Comparison of ENCODE assay signal across 18 mouse cellular contexts in the genomic region with DNA sequence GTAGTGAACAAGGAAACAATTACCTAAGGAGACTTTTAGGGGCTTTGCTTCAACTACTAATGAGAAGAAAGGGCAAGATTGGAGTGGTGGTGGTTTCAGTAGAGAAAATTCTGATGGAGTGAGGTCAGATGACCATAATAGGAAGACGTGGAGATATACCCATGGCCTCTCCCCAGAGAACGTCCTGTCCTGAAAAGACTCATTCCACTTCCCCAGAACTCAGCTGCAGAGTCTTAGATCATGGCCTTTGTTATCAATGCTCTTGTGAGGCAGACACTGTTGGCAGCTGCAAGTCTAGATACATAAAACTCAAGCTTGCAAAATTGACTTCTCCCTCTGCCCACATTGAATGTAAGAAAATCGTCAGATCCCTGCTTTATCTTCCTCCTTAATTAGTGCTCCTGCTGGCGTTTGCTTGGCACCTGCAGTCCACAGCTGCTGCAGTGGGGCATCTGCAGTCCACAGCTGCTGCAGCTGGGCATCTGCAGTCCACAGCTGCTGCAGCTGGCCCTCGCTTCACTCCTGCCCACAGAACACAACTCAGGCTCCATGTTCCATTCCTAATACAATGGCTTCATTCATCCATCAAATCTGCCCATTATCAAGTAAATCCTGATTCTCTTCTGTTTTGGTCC.
DNase-seq lines count a peak whose midpoint lies in the region; ATAC-seq and TF ChIP-seq lines count a peak whose summit lies in the region.
"Had no signal": no experiment of that assay in that cellular context is flagged by ENCODE, and none has a peak within 500 bp of the region (broad histone marks: within the 10 kb centered on the region; RNA-seq: fewer than 3 reads in every experiment).

No protein-coding gene starts in this region.

- no peak overlapping the region for H3K27ac ChIP-seq in lung, embryonic 14.5 days (ENCODE audit: low read depth)
- H3K27ac ChIP-seq in embryonic facial prominence, embryonic 14.5 days (replicated peaks; ENCODE audit: low read depth, low read length) = no peak overlapping the region
- H3K27ac ChIP-seq: hindbrain, postnatal 0 days; liver, embryonic 14.5 days had no signal

- no peak overlapping the region for H3K4me2 ChIP-seq in lung, embryonic 14.5 days
- H3K4me2 ChIP-seq in embryonic facial prominence, embryonic 14.5 days (ENCODE audit: low read depth, low read length) = no peak overlapping the region

- WGBS in lung, embryonic 14.5 days = 40% methylated on average over 5 of the region's 5 CpGs
- WGBS in embryonic facial prominence, embryonic 14.5 days = 37% methylated on average over 5 of the region's 5 CpGs

- no peaks in the 10 kb centered on the region for H3K9me3 ChIP-seq in lung, embryonic 14.5 days (ENCODE audit: low read depth, low read length)
- no peaks in the 10 kb centered on the region for H3K9me3 ChIP-seq in embryonic facial prominence, embryonic 14.5 days (ENCODE audit: control insufficient read depth, low read length)

- DNase-seq in heart, adult 8-10 months (ENCODE audit: low spot score) = peak; percentile 38
- DNase-seq in heart, postnatal 36 days = no peak
- peak; percentile 2 for DNase-seq in lung, embryonic 14.5 days
- DNase-seq in lung, postnatal 25 days (ENCODE audit: low spot score) = no peak
- DNase-seq in embryonic facial prominence, embryonic 14.5 days (ENCODE audit: low spot score) = peak; percentile 31
- DNase-seq in retina, postnatal 1 day = peak; percentile 32
- DNase-seq: adrenal gland, postnatal 14 days; cerebellum, adult 8-10 months; kidney, adult 9 months; kidney, postnatal 4 days; lung, postnatal 4 days; midbrain, embryonic 14.5 days; right cerebral cortex, postnatal 4 days; thymus, postnatal 4 days had no signal

- no peaks in the 10 kb centered on the region for H3K27me3 ChIP-seq in lung, embryonic 14.5 days (ENCODE audit: insufficient read depth, low read length)
- H3K27me3 ChIP-seq in embryonic facial prominence, embryonic 14.5 days (replicated peaks; ENCODE audit: control insufficient read depth, insufficient read depth, low read length) = no peaks in the 10 kb centered on the region

- intact Hi-C loops in heart, postnatal 36 days (cut with DNase I) = no loop called here

- H3K36me3 ChIP-seq in lung, embryonic 14.5 days (ENCODE audit: insufficient read depth) = no peaks in the 10 kb centered on the region
- no peaks in the 10 kb centered on the region for H3K36me3 ChIP-seq in embryonic facial prominence, embryonic 14.5 days (ENCODE audit: control insufficient read depth, insufficient read depth, low read length)

- no peak for ATAC-seq in lung, embryonic 14.5 days (ENCODE audit: insufficient read depth)
- ATAC-seq in embryonic facial prominence, embryonic 14.5 days (ENCODE audit: low read depth) = no peak
- ATAC-seq in erythroblast, adult 5-6 weeks (replicated peaks; ENCODE audit: low FRiP score, poor library complexity, severe bottlenecking) = no peak
- ATAC-seq in megakaryocyte, adult 5-6 weeks (ENCODE audit: poor library complexity, severe bottlenecking) = no peak
- ATAC-seq: hindbrain, postnatal 0 days had no signal

- no peak overlapping the region for H3K4me3 ChIP-seq in lung, embryonic 14.5 days (ENCODE audit: low read depth, low read length)
- H3K4me3 ChIP-seq in embryonic facial prominence, embryonic 14.5 days (ENCODE audit: low read depth, low read length) = no peak overlapping the region

- H3K9ac ChIP-seq in lung, embryonic 14.5 days = no peak overlapping the region
- H3K9ac ChIP-seq in embryonic facial prominence, embryonic 14.5 days (ENCODE audit: low read depth, low read length) = no peak overlapping the region
- H3K9ac ChIP-seq: liver, embryonic 14.5 days had no signal

- H3K4me1 ChIP-seq in lung, embryonic 14.5 days (ENCODE audit: insufficient read depth) = no peaks in the 10 kb centered on the region
- peaks cover 13% of the 10 kb centered on the region; the same call in 1 of the 2 replicates for H3K4me1 ChIP-seq in embryonic facial prominence, embryonic 14.5 days (ENCODE audit: control insufficient read depth, insufficient read depth, low read length)

- TF ChIP-seq CTCF in lung, embryonic 14.5 days (IDR thresholded peaks at IDR 0.05; ENCODE audit: low read depth) = no peak

Comparison
In these comparisons a context has a peak if more than half of its experiments do, and no peak if none do; other contexts are left out.
1. DNase-seq: peak in heart, adult 8-10 months (single experiment), lung, embryonic 14.5 days (single experiment), embryonic facial prominence, embryonic 14.5 days (single experiment) and retina, postnatal 1 day (single experiment); none in heart, postnatal 36 days (0 of 2) and lung, postnatal 25 days (single experiment).